Mouse (Mus musculus) lung, embryonic 14.5 days (tissue): ENCODE results near the gene Cdk10. TPM values are rescaled to one million over a fixed set of nuclear protein-coding genes. Genes with fewer than 3 reads are reported as not detected.

ENCODE experiments used
- ATAC-seq: fragments of 200-750 bp; cut with Nextera tagmentation; 2 replicates; pipeline ENCODE4 v1.8.0; 2017; ENCODE audit warnings: mild to moderate bottlenecking, moderate TSS enrichment, moderate library complexity; ENCODE audit not compliant: insufficient read depth
- DNase-seq: peaks from one replicate; pipeline ENCODE4 v3.0.0-alpha.2; 2015
- H3K27ac ChIP-seq: fragments of 300-500 bp; sonication (generic); 2 replicates; pipeline ENCODE4 v1.5.1; 2014; ENCODE audit warnings: low read depth, mild to moderate bottlenecking, moderate library complexity
- H3K27me3 ChIP-seq: fragments of 300-500 bp; sonication (generic); 2 replicates; pipeline ENCODE4 v1.6.1; 2014; ENCODE audit warnings: low read length, control low read depth; ENCODE audit not compliant: insufficient read depth
- H3K36me3 ChIP-seq: fragments of 300-500 bp; sonication (generic); 2 replicates; pipeline ENCODE4 v1.6.1; 2014; ENCODE audit warnings: control low read depth; ENCODE audit not compliant: insufficient read depth
- H3K4me1 ChIP-seq: fragments of 300-500 bp; sonication (generic); 2 replicates; pipeline ENCODE4 v1.6.1; 2014; ENCODE audit warnings: antibody characterized with exemption, control low read depth; ENCODE audit not compliant: insufficient read depth
- H3K4me2 ChIP-seq: fragments of 300-500 bp; sonication (generic); 2 replicates; pipeline ENCODE4 v1.6.1; 2014; ENCODE audit warnings: mild to moderate bottlenecking
- H3K4me3 ChIP-seq: fragments of 300-500 bp; sonication (generic); 2 replicates; pipeline ENCODE4 v1.5.1; 2014; ENCODE audit warnings: low read depth, low read length
- H3K9ac ChIP-seq: fragments of 300-500 bp; sonication (generic); 2 replicates; pipeline ENCODE4 v1.6.1; 2014
- H3K9me3 ChIP-seq: fragments of 300-500 bp; sonication (generic); 2 replicates; pipeline ENCODE4 v1.6.1; 2016; ENCODE audit warnings: low read depth, low read length, control low read depth
- CTCF ChIP-seq: IDR thresholded peaks from 2 replicates; pipeline ENCODE4 v1.5.1; 2016; ENCODE audit warnings: antibody characterized with exemption, low read depth
- WGBS: fragments of 180-500 bp; shearing (Covaris S2); extraction: QIAGEN DNeasy Blood & Tissue Kit; methylation state at CpG from one replicate; pipeline ENCODE4 v1.1.7; 2014; 5-methylcytosine and 5-hydroxymethylcytosine counted together
- polyA plus RNA-seq: library from polyadenylated mRNA; unstranded; fragments of >200 nt; fragmentation: Nextera tagmentation; extraction: Ambion mirVana; gene quantifications from 2 replicates; pipeline ENCODE4 v1.2.1, GENCODE M21; 2014

The Cdk10 gene
- polyA plus RNA-seq, 1 experiment from 2014 or later: 36.3 TPM

- ATAC-seq (no peak), DNase-seq (no peak)
- Histone ChIP-seq H3K36me3 (peaks cover 78% of the 10 kb centered on the region), H3K4me2 (no peak overlapping the region), H3K27ac (no peak overlapping the region), H3K9ac (no peak overlapping the region), H3K9me3 (no peaks in the 10 kb centered on the region), H3K4me3 (no peak overlapping the region), H3K4me1 (no peaks in the 10 kb centered on the region), H3K27me3 (no peaks in the 10 kb centered on the region)
- 60% methylated on average over 14 of the region's 14 CpGs for WGBS
- TF ChIP-seq CTCF: no peak
Measured at GRCm38 (mm10) chr8:123267926-123268656, 43.4 kb downstream of the Cdk10 start.

- WGBS: 84% methylated on average over 10 of the region's 10 CpGs
- Histone ChIP-seq H3K36me3 (peaks cover 62% of the 10 kb centered on the region), H3K9ac (no peak overlapping the region), H3K4me1 (no peaks in the 10 kb centered on the region), H3K4me2 (no peak overlapping the region), H3K4me3 (no peak overlapping the region), H3K27me3 (no peaks in the 10 kb centered on the region), H3K27ac (peak overlapping the region; percentile 20; the same call in 1 of the 2 replicates), H3K9me3 (no peaks in the 10 kb centered on the region)
- TF ChIP-seq CTCF: no peak
- DNase-seq (no peak), ATAC-seq (no peak)
Measured at GRCm38 (mm10) chr8:123271147-123271546, 46.5 kb downstream of the Cdk10 start.

GRCm38 (mm10) chr8:123271901-123272300 lies 47.3 kb downstream of the Cdk10 start:
- Histone ChIP-seq H3K27ac (no peak overlapping the region), H3K9me3 (no peaks in the 10 kb centered on the region), H3K4me3 (no peak overlapping the region), H3K4me1 (no peaks in the 10 kb centered on the region), H3K36me3 (peaks cover 57% of the 10 kb centered on the region), H3K4me2 (no peak overlapping the region), H3K27me3 (no peaks in the 10 kb centered on the region), H3K9ac (no peak overlapping the region)
- DNase-seq (no peak), ATAC-seq (no peak)
- no peak for TF ChIP-seq CTCF
- WGBS: 53% methylated on average over 4 of the region's 4 CpGs

- Histone ChIP-seq H3K9ac (no peak overlapping the region), H3K36me3 (peaks cover 46% of the 10 kb centered on the region), H3K27me3 (no peaks in the 10 kb centered on the region), H3K27ac (no peak overlapping the region), H3K4me1 (no peaks in the 10 kb centered on the region), H3K9me3 (no peaks in the 10 kb centered on the region), H3K4me3 (no peak overlapping the region), H3K4me2 (no peak overlapping the region)
- DNase-seq (no peak), ATAC-seq (no peak)
- TF ChIP-seq CTCF: no peak
- 75% methylated on average over 5 of the region's 5 CpGs for WGBS
Measured at GRCm38 (mm10) chr8:123274447-123274846, 49.8 kb downstream of the Cdk10 start.

GRCm38 (mm10) chr8:123275096-123275495 lies 50.5 kb downstream of the Cdk10 start:
- no peaks in the 10 kb centered on the region for H3K9me3 ChIP-seq
- H3K4me3 ChIP-seq: no peak overlapping the region
- 92% methylated on average over 12 of the region's 12 CpGs for WGBS
- no peak overlapping the region for H3K27ac ChIP-seq
- TF ChIP-seq CTCF: no peak
- no peaks in the 10 kb centered on the region for H3K27me3 ChIP-seq
- H3K36me3 ChIP-seq: peaks cover 43% of the 10 kb centered on the region
- ATAC-seq (no peak), DNase-seq (no peak)
- H3K9ac ChIP-seq: no peak overlapping the region
- H3K4me2 ChIP-seq: no peak overlapping the region
- no peaks in the 10 kb centered on the region for H3K4me1 ChIP-seq

- H3K4me3 ChIP-seq: no peak overlapping the region
- no peak overlapping the region for H3K9ac ChIP-seq
- DNase-seq (no peak), ATAC-seq (no peak)
- 68% methylated on average over 7 of the region's 7 CpGs for WGBS
- no peak overlapping the region for H3K27ac ChIP-seq
- H3K4me2 ChIP-seq: no peak overlapping the region
- H3K36me3 ChIP-seq: peaks cover 59% of the 10 kb centered on the region
- no peaks in the 10 kb centered on the region for H3K4me1 ChIP-seq
- no peaks in the 10 kb centered on the region for H3K9me3 ChIP-seq
- H3K27me3 ChIP-seq: no peaks in the 10 kb centered on the region
- no peak for TF ChIP-seq CTCF
Measured at GRCm38 (mm10) chr8:123278445-123278844, 53.8 kb downstream of the Cdk10 start.

GRCm38 (mm10) chr8:123279828-123280227 lies 55.2 kb downstream of the Cdk10 start:
- DNase-seq (no peak), ATAC-seq (no peak)
- WGBS: 91% methylated on average over 4 of the region's 4 CpGs
- Histone ChIP-seq H3K36me3 (peaks cover 52% of the 10 kb centered on the region), H3K9ac (no peak overlapping the region), H3K4me1 (no peaks in the 10 kb centered on the region), H3K4me3 (no peak overlapping the region), H3K9me3 (no peaks in the 10 kb centered on the region), H3K27me3 (no peaks in the 10 kb centered on the region), H3K27ac (no peak overlapping the region), H3K4me2 (no peak overlapping the region)
- no peak for TF ChIP-seq CTCF
